Mouse (Mus musculus): ENCODE measurements around the gene Mau2.
"Not testable (repeated sequence)": the region's sequence is repeated elsewhere in the genome, so short reads cannot be mapped to it uniquely, and the experiment has no call there.

Gene Mau2

GRCm38 (mm10) chr8:70042583-70043455, at the start of gene Mau2, which contains the start of gene Sugp1:
Mau2 (minus strand) TSS chr8:70042734.
Sugp1 (plus strand) TSS chr8:70042813.
- DNase-seq (ENCODE audit: low spot score) = peak; percentile 98

DNA sequence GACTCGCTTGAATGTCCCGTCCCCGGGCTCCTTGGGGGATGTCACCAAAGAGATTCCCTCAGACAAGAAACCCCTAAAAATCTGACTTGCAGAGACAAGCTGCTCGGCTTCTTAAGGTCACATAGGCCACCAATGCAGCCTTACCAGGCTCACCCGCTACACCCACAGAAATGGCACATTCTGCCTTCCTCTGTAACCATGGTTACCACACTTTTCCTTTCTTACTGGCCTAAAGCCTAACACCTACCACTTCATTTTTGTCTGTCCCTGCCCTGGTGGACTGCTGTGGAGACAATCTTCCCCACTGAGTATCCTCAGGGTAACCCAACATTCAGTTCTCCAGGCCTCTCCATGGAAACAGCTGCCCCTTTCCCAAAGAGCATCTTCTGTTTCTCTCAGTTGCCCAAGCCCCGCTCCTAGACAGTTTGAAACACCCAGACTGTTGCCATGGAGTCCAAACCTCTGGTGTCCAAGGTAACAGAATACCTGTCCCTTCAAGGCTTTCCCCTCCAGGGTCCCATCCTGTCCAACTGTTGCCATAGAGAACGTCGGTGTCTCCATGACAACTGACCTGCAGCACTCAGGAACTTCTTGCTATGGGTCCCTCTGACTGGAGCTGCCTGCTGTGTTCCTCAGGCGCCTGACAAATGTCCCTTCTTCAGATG, 46.9 kb upstream of the Mau2 start:
- DNase-seq (ENCODE audit: low spot score) = no peak

GRCm38 (mm10) chr8:70087836-70088650, 45.5 kb upstream of the Mau2 start:
- no peak for DNase-seq (ENCODE audit: low spot score)

DNA sequence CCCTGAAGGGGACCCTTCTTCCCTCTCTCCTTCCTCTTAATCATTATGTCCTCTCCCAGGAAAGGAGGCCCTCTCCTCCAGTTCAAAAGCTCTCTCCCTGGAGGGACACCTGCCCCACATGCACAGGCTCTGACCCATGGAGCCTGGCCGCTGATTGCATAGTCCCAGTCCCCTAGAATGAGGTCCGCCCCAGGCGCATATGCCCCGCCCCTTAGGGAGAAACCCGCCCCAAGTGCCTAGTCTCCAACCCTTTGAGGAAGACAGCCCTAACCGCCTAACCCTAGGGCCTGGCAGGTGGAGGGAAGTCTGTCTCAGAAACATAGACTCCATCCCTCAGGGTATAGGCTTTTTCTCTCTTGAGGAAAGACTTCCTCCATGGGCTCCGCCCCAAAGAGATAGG, 44.7 kb upstream of the Mau2 start:
- no peak for DNase-seq (ENCODE audit: low spot score)

GRCm38 (mm10) chr8:70086151-70086550, 43.6 kb upstream of the Mau2 start:
- no peak for DNase-seq (ENCODE audit: low spot score)

DNA sequence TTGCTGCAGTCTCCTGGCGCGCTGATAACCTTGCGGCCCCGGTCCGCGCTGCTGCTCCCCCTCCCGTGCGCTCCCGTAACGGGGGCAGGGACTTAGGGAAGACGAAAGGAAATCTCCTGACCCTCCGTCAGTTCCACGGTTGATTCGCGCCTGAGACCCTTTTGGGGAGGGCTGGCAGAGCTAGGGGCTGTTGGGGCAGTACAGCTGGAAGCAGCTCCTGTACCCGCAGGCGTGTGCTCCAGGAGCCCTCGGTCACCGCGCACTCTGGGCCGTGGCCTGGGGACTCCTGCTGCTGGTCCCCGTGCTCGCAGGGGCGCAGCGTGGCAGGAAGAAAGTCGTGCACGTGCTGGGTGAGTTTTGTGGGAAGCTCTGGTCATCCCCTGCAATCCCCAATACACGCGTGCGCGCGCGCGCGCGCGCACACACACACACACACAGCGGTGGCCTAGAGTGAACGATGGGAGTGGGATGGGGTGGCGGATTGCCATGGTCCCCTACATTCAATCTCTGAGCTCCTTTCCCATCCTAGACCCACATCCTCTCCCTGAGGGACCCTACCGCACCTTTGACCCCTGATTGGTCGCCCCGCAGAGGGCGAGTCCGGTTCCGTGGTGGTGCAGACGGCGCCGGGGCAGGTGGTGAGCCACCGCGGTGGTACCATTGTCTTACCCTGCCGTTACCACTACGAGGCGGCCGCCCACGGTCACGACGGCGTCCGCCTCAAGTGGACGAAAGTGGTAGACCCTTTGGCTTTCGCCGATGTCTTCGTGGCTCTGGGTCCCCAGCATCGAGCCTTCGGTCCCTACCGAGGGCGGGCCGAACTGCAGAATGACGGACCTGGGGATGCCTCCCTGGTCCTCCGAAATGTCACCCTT, 41.9 kb upstream of the Mau2 start:
- no peak for DNase-seq (ENCODE audit: low spot score)

- DNase-seq (ENCODE audit: low spot score) = no peak
Observed at GRCm38 (mm10) chr8:70083285-70083684, 40.8 kb upstream of the Mau2 start, which contains the start of gene Hapln4. Hapln4 (plus strand) TSS chr8:70083457.

DNA sequence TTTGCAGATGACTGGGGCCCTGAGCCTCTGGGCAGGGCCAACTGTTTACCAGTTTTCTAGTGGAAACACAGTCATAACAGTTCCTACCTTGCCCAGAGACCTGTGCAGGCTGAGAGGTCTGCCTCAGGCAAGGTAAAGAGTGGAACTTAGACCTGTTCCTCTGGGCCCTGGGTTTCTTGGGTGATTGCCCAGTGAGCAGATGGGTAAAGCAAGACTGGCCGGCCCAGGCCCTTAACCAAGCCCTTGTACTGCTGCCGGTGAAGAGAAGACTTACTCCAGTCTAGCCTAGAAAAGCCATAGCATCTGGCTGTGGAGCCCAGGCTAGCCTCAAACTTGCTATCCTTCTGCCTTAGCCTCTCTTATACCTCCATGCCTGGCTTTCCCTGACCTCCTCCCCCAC, 39.4 kb upstream of the Mau2 start:
- no peak for DNase-seq (ENCODE audit: low spot score)

DNA sequence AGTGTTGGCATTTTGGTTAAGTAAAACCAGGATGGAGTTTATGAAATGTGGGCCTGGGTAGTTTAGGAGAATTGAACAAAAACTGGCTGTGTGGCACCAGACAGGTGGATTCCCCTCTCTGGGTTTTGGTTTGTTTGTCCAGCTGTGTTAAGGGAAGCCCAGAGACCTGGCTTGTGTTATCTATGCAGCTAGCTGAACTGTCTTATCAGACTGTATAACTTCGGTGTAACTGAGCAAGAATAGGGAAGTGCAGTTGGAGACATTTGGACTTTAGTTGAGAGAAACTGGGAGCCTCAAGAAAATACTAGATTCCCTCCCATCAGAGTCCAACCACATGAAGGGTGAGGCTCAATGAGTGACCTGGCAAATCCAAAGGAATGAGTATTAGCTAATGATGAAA, 31.1 kb upstream of the Mau2 start:
- DNase-seq (ENCODE audit: low spot score) = no peak

GRCm38 (mm10) chr8:70073120-70073519, 30.6 kb upstream of the Mau2 start:
- no peak for DNase-seq (ENCODE audit: low spot score)

DNA sequence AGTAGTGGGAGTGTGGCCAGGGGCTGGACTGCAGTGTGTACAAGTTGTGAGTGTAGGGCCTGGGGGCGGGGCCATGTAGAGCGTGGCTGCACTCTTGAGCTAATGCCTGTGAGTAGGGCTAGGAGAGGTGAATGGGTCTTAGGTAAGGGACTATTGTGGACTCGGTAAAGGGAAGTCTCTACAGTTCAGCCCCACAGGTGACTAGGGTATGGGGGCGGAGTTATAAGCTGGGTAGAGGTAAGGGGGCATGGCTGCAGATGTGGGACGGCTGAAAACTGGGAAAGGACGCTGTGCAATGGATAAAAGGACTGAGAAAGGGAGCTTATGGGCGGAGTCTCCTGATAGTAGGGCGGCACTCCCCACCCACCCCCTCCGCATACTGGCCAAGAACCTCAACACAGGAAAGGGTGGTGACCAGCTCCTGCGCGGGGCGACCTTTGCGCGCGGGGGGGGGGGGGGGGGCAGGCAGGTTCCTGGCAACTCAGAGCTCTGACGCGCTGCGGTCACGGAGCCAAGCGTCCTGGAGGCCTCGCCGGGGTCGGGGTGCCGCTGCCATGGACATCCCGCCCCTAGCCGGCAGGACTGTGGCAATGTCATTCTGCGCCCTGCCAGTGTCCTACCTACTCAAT, 30.0 kb upstream of the Mau2 start, which contains the start of gene Tm6sf2:
Tm6sf2 (plus strand) TSS at position 484 of the 629 bp plus-strand sequence.
- no peak for DNase-seq (ENCODE audit: low spot score)

DNA sequence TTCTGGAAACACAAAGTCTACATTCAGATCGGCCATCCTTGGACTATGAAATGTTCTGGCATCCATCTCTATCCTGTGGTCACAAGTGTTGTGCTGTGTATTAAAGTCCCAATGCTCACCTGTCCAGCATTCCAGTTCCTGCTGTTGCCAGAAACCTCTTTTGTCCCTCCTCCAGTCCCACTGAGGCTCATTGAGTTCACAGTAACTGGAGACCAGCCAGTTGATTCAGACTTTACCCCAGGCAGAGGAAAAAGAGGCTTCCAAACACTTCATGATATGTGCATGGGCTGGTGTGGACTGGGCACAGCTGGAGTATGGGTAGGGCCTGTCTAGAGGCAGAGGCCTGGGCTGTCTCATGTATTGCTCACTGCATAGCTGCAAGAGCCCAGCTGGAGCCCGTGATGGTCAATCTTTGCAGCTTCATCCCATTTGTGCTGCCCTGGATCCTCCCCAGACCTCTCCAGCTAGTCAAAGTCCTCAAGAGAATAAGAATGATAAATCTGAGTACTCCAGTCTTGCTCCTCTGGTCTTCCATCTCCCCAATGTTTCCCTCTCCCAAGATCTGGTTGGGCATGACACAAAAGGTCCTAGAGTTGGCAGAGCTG, 29.4 kb upstream of the Mau2 start:
- DNase-seq (ENCODE audit: low spot score) = no peak

DNA sequence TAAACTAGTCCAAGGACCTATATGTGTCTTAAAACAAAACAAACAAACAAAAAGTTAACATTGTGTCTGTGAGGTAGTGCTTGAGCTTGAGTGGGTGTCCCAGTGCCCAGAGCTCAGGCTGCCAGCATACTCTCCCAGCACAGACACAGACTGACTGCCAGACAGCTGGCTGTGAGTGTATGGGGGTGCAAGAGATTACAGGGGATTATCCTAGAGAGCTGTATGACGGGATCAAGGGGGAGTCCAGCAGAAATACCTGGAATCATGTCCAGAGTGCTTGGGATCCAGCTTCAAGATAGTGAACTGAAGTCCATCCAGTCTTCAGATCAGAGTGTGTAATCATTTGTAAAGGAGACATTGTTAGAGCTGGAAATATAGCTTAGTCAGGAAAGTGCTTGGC, 15.2 kb upstream of the Mau2 start:
- DNase-seq (ENCODE audit: low spot score) = no peak

GRCm38 (mm10) chr8:70050434-70050833, 7.9 kb upstream of the Mau2 start:
- DNase-seq (ENCODE audit: low spot score) = not testable (repeated sequence)

- no peak for DNase-seq (ENCODE audit: low spot score)
Observed at GRCm38 (mm10) chr8:70049662-70050061, 7.1 kb upstream of the Mau2 start.

DNA sequence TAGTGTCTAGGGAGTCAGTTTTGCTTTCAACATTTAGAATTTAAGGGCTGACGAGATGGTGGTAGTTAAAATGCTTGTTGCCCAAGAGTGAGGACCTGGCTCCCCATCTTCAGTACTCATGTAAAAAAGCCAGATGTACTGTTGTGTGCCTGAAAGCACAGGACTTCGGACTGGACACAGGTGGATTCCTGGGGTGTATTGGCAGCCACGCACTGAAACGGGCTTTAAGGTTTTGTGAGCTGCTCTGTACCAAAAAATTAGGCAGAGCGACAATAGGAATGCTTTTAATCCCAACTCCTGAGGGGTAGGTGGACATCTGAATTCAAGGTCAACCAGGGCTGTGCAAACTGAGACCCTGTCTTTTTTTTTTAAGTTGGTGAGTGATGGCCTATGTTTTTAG, 1.5 kb upstream of the Mau2 start:
- no peak for DNase-seq (ENCODE audit: low spot score)

DNA sequence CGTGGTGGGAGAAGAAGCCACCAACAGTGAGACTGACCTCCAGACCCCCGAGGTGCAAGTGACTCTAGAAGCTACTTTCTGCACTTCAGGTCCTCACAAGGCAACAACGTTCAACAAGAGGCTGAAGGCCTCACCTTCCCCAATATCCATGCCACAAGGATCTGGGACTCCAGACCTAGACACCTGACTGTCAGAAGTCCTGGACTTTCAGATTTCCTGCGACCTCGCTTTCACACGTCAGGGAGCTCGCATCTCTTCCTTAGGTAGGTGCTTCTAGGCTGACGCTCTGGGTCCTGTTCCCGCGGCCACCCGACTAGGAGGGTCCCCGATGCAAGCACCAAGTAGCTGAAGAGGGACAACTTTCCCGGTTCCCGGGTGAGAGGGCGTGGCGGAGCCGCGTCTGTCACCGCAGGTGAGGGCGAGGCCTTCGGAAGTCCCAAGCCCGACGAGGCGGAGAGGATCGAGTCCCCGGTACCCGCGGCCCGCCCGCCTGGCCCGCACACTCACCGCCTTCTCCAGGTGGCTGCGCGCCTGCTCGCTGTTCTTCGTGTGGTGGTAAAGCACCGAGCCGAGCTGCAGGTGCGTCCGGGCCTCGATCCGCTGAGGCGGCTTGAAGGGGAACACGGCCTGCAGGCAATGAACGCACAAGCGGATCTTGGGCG, 518 bp downstream of the Mau2 start:
- DNase-seq (ENCODE audit: low spot score) = peak; percentile 33

GRCm38 (mm10) chr8:70037994-70038393, 4.5 kb downstream of the Mau2 start:
- DNase-seq (ENCODE audit: low spot score) = no peak

DNA sequence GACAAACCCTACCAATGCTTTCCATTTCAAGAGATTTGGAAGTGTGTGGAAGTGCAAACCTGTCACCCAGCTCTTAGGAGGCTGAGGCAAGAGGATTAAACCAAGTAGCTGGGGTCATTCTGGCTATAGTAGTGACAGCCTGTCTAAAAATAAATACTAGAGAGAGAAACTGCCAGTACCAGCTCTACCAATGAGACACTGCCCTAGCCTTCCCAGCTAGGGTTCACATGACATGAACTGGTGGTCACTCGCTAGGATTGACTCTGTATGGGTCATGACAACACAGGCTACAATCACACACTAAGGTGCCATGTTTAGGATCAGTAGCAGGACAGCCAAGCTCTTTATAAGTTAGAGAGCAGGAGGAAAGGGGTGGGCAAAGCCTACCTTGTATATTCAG, 12.3 kb downstream of the Mau2 start:
- DNase-seq (ENCODE audit: low spot score) = no peak

GRCm38 (mm10) chr8:70026151-70026550, 16.4 kb downstream of the Mau2 start:
- no peak for DNase-seq (ENCODE audit: low spot score)

Measured in MN1 (cell line).